Mouse (Mus musculus) hindbrain, embryonic 16.5 days (tissue): ENCODE measurements at regions not wholly inside any gene's neighbourhood (a gene's known extent, or its start where the extent isn't known, plus 50 kb on each side); places are given as distances from the start of the nearest gene placed in this dataset.

Experiments
- ATAC-seq: fragments of 200-750 bp; cut with Nextera tagmentation; 2 replicates; pipeline ENCODE4 v1.8.0; 2017; ENCODE audit warnings: moderate TSS enrichment, moderate library complexity
- H3K27ac ChIP-seq: fragments of 300-500 bp; sonication (generic); 2 replicates; pipeline ENCODE4 v1.5.1; 2014; ENCODE audit warnings: low read depth, mild to moderate bottlenecking, control low read depth, low read length, moderate library complexity
- H3K27me3 ChIP-seq: fragments of 300-500 bp; sonication (generic); replicated peaks from 2 replicates; pipeline ENCODE4 v1.6.1; 2014; ENCODE audit warnings: low read length; ENCODE audit not compliant: control insufficient read depth, insufficient read depth
- H3K36me3 ChIP-seq: fragments of 300-500 bp; sonication (generic); 2 replicates; pipeline ENCODE4 v1.6.1; 2014; ENCODE audit warnings: mild to moderate bottlenecking, low read length, moderate library complexity, mixed read lengths; ENCODE audit not compliant: control insufficient read depth, insufficient read depth
- H3K4me1 ChIP-seq: fragments of 300-500 bp; sonication (generic); 2 replicates; pipeline ENCODE4 v1.6.1; 2014; ENCODE audit warnings: low read depth, low read length; ENCODE audit not compliant: control insufficient read depth, insufficient read depth
- H3K4me2 ChIP-seq: fragments of 300-500 bp; sonication (generic); 2 replicates; pipeline ENCODE4 v1.6.1; 2014; ENCODE audit warnings: mild to moderate bottlenecking, low read length, control low read depth, moderate library complexity
- H3K4me3 ChIP-seq: fragments of 300-500 bp; sonication (generic); 2 replicates; pipeline ENCODE4 v1.5.1; 2014; ENCODE audit warnings: mild to moderate bottlenecking, low read length, control low read depth, moderate library complexity
- H3K9ac ChIP-seq: fragments of 300-500 bp; sonication (generic); 2 replicates; pipeline ENCODE4 v1.6.1; 2014; ENCODE audit warnings: low read depth, mild to moderate bottlenecking, control low read depth, low read length, moderate library complexity
- H3K9me3 ChIP-seq: fragments of 300-500 bp; sonication (generic); 2 replicates; pipeline ENCODE4 v1.6.1; 2014; ENCODE audit warnings: mild to moderate bottlenecking, low read length, moderate library complexity; ENCODE audit not compliant: control insufficient read depth
- WGBS: fragments of 180-500 bp; shearing (Covaris S2); extraction: QIAGEN DNeasy Blood & Tissue Kit; methylation state at CpG from one replicate; pipeline ENCODE4 v1.1.7; 2014; 5-methylcytosine and 5-hydroxymethylcytosine counted together

GRCm38 (mm10) chr5:101211974-101212373 is 366.5 kb downstream of the Gpat3 start:
- 87% methylated on average over 4 of the region's 4 CpGs for WGBS
- H3K36me3 ChIP-seq = no peaks in the 10 kb centered on the region
- no peaks in the 10 kb centered on the region for H3K27me3 ChIP-seq
- no peak overlapping the region for H3K27ac ChIP-seq
- no peaks in the 10 kb centered on the region for H3K9me3 ChIP-seq
- H3K4me1 ChIP-seq = no peaks in the 10 kb centered on the region
- no peak overlapping the region for H3K9ac ChIP-seq
- H3K4me3 ChIP-seq = no peak overlapping the region
- no peak overlapping the region for H3K4me2 ChIP-seq
- ATAC-seq = no peak

DNA sequence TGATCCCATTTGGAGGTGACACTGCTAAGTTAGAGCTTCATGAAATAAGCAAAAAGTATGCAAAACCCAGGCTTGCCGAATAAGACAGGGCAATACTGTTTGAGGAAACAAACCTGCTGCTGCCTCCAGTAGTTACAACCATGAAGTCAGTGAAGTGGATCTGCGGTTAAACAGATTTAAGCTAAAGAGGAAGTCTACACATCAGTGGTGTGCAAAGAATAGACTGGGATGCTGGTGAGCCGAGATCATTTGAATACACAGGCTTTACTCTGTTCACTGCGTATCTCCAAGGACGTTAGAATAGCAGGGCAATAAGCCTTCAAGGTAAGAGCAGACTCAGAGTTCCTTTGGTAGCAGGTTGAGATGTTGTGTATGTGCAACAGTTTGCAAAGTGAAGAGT is 362.6 kb downstream of the Gpat3 start:
- Histone ChIP-seq H3K9ac (no peak overlapping the region), H3K27ac (no peak overlapping the region), H3K27me3 (no peaks in the 10 kb centered on the region), H3K4me2 (no peak overlapping the region), H3K36me3 (no peaks in the 10 kb centered on the region), H3K4me3 (no peak overlapping the region), H3K9me3 (no peaks in the 10 kb centered on the region), H3K4me1 (no peaks in the 10 kb centered on the region)
- ATAC-seq = no peak
- WGBS = 94% methylated on average over 5 of the region's 5 CpGs

DNA sequence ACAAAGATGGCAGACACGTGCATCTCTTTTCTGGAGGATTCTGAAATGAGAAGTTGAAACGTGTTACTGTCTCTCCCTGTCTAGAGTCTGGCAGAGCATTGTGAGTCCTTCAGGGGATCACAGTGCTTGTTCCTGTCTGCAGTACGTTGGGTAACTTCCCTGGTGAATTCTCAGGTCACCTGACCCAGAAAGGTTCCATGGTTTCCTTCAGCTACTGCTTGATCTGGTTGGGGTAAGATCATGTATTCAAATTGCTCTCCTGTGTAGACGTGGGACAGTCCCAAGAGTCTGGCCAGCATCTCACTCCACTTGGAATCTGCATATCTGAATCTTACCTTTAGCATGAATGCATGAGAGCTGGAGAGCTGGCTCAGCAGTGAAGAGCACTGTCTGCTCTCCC is 350.0 kb downstream of the Gpat3 start:
- Histone ChIP-seq H3K9ac (no peak overlapping the region), H3K4me3 (no peak overlapping the region), H3K9me3 (no peaks in the 10 kb centered on the region), H3K27ac (no peak overlapping the region), H3K4me2 (no peak overlapping the region), H3K4me1 (no peaks in the 10 kb centered on the region), H3K36me3 (no peaks in the 10 kb centered on the region), H3K27me3 (no peaks in the 10 kb centered on the region)
- 83% methylated on average over 4 of the region's 4 CpGs for WGBS
- ATAC-seq = no peak

DNA sequence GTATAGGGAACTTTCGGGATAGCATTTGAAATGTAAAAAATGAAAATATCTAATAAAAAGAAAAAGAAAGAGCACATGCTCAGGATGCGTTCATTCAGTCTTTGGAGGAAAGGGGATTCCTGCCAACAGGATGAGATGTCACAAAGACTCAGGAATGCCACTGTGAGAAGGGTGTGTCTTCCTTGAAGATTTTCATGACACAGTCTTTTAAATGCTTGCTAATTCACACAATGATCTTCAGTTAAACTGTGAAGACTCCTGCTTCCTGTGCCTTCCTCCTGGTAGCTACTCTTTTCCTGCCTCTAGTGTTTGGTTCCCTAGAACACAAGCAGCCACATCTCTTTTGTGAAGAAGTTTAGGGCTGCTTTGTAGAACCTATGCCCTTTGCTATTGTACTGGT is 345.5 kb downstream of the Gpat3 start:
- ATAC-seq = no peak

GRCm38 (mm10) chr5:101173183-101173582 is 327.7 kb downstream of the Gpat3 start:
- H3K4me3 ChIP-seq = no peak overlapping the region
- no peaks in the 10 kb centered on the region for H3K27me3 ChIP-seq
- H3K4me1 ChIP-seq = no peaks in the 10 kb centered on the region
- 78% methylated on average over 9 of the region's 9 CpGs for WGBS
- no peak overlapping the region for H3K27ac ChIP-seq
- no peaks in the 10 kb centered on the region for H3K9me3 ChIP-seq
- no peak for ATAC-seq
- no peak overlapping the region for H3K4me2 ChIP-seq
- H3K9ac ChIP-seq = no peak overlapping the region
- no peaks in the 10 kb centered on the region for H3K36me3 ChIP-seq

More for the DNA sequence above, 345.5 kb downstream of the Gpat3 start:
- no peak overlapping the region for H3K27ac ChIP-seq
- 87% methylated on average over 2 of the region's 2 CpGs for WGBS
- H3K27me3 ChIP-seq = no peaks in the 10 kb centered on the region
- H3K9ac ChIP-seq = no peak overlapping the region
- no peaks in the 10 kb centered on the region; the same call in 1 of the 2 replicates for H3K4me1 ChIP-seq
- H3K4me3 ChIP-seq = no peak overlapping the region
- H3K36me3 ChIP-seq = no peaks in the 10 kb centered on the region
- no peak overlapping the region for H3K4me2 ChIP-seq
- H3K9me3 ChIP-seq = no peaks in the 10 kb centered on the region

- H3K36me3 ChIP-seq = no peaks in the 10 kb centered on the region
- 74% methylated on average over 10 of the region's 10 CpGs for WGBS
- H3K4me2 ChIP-seq = no peak overlapping the region
- no peaks in the 10 kb centered on the region for H3K27me3 ChIP-seq
- no peaks in the 10 kb centered on the region for H3K4me1 ChIP-seq
- H3K4me3 ChIP-seq = no peak overlapping the region
- no peak overlapping the region for H3K27ac ChIP-seq
- no peak for ATAC-seq
- no peak overlapping the region for H3K9ac ChIP-seq
- no peaks in the 10 kb centered on the region for H3K9me3 ChIP-seq
Observed at GRCm38 (mm10) chr5:101172782-101173181, 327.3 kb downstream of the Gpat3 start.

DNA sequence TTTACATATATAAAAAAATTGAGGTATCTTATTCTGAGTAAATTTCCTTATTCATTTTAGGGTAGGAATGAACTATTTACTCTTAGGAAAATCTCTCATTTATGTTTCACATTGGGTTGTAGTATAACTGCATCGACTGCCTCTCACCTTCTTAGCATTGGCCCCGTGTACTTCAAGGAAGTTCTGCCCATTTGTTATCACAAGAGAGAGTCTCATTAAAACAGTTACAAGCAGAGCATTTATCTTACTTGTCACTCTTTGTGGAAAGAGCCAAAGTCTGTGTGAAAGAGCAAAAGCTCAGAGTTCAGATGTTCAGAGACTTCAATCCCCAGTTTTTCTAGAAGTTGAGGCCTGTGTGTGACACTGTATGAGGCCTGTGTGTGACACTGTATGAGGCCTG is 323.6 kb downstream of the Gpat3 start:
- Histone ChIP-seq H3K4me3 (no peak overlapping the region), H3K9me3 (no peaks in the 10 kb centered on the region), H3K4me2 (no peak overlapping the region), H3K27me3 (no peaks in the 10 kb centered on the region), H3K36me3 (no peaks in the 10 kb centered on the region), H3K4me1 (no peaks in the 10 kb centered on the region), H3K27ac (no peak overlapping the region), H3K9ac (no peak overlapping the region)
- no peak for ATAC-seq
- 63% methylated on average over 2 of the region's 2 CpGs for WGBS

GRCm38 (mm10) chr5:101163624-101164213 is 318.2 kb downstream of the Gpat3 start:
- H3K36me3 ChIP-seq = no peaks in the 10 kb centered on the region
- H3K4me3 ChIP-seq = no peak overlapping the region
- H3K27me3 ChIP-seq = peaks cover 3% of the 10 kb centered on the region; the same call in 1 of the 2 replicates
- no peak overlapping the region for H3K27ac ChIP-seq
- no peak for ATAC-seq
- 55% methylated on average over 8 of the region's 8 CpGs for WGBS
- H3K4me1 ChIP-seq = no peaks in the 10 kb centered on the region
- H3K9me3 ChIP-seq = no peaks in the 10 kb centered on the region
- H3K4me2 ChIP-seq = no peak overlapping the region
- no peak overlapping the region for H3K9ac ChIP-seq

DNA sequence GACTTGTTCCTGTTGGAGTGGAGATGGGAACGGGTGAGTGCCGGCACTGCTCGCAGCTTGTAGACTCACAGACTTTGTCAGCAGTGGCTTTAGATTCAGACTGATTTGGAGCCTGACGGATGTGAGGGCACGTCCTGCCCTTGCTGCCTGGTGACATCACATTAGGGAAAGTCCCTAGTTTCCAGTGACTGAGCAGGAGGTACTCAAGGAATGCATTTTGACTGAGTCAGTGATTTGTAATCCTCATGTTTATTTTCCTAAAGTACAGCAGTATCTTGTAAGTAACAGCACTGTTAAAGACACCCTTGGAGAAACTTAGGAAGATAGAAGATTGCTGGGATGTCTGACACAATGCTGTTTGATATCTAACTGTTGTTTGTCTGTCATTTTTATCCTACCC is 317.6 kb downstream of the Gpat3 start:
- no peak overlapping the region for H3K4me2 ChIP-seq
- no peak overlapping the region for H3K4me3 ChIP-seq
- no peaks in the 10 kb centered on the region for H3K36me3 ChIP-seq
- H3K4me1 ChIP-seq = no peaks in the 10 kb centered on the region
- peaks cover 3% of the 10 kb centered on the region; the same call in 1 of the 2 replicates for H3K27me3 ChIP-seq
- no peak for ATAC-seq
- WGBS = 45% methylated on average over 5 of the region's 5 CpGs
- no peak overlapping the region for H3K27ac ChIP-seq
- H3K9ac ChIP-seq = no peak overlapping the region
- H3K9me3 ChIP-seq = no peaks in the 10 kb centered on the region

GRCm38 (mm10) chr5:101157416-101157815 is 311.9 kb downstream of the Gpat3 start:
- Histone ChIP-seq H3K9ac (no peak overlapping the region), H3K27me3 (peaks cover 3% of the 10 kb centered on the region; the same call in 1 of the 2 replicates), H3K9me3 (no peaks in the 10 kb centered on the region), H3K4me2 (no peak overlapping the region), H3K36me3 (no peaks in the 10 kb centered on the region), H3K27ac (no peak overlapping the region), H3K4me3 (no peak overlapping the region), H3K4me1 (no peaks in the 10 kb centered on the region)
- 56% methylated on average over 1 of the region's 1 CpGs for WGBS
- no peak for ATAC-seq
